Mouse (Mus musculus): ENCODE measurements around the gene Gm29776.

The Gm29776 gene

DNA sequence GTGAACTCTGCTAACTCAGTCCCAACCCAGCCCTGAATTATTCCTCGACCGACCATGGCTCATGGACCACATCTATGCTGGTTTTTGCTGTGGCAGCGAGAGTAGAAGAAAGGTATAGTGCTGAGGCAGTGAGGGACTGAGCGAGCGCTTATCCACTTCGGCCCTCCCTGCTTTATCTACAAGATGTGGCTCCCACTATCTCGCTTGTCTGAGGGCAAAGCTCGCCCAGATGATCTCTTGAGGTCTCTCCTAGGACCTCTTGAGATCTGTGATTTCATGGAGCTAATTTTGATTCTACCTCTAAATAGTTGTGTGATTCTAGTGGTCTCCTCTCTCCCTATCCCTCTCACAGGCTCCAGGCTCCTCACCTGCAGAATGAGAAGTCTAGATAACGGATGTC lies 10.4 kb upstream of the Gm29776 start:
- no peak for DNase-seq (ENCODE audit: low spot score)

DNA sequence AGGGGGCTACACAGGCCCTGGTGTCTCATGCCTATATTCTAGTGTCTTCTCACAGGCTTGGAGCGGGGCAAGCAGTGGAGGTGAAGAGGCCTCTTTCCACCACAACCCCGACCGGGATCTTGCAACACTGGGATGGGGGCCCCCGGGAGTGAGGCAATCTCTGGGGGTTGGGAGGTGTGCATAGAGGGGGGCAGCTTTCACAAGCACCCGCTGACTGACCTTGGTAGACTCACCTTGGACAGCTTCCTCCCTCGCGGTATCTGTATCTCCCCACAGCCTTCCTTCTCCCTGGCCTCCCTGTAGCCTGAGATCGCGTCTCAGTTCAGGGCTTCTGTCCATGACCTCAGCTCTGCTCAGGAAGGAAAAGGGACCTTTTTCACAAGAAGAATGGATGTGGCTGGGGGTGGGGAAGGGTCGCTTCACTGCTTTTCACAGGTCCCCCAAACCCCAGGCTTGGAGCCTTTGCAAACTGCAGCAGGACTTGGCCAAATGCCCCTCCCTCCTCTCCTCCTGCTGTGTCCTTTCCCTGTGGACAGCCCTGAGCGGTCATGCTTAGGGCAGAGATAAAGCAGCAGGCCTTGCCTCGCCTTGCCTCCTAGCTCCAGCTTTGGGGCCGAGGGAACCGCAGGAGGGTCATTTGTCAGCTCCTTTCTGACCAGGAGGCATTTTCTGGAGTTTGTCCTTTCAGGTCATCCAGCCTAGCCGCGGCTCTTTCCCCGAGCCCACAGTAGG lies 8.1 kb upstream of the Gm29776 start:
- DNase-seq (ENCODE audit: low spot score), result no peak

DNA sequence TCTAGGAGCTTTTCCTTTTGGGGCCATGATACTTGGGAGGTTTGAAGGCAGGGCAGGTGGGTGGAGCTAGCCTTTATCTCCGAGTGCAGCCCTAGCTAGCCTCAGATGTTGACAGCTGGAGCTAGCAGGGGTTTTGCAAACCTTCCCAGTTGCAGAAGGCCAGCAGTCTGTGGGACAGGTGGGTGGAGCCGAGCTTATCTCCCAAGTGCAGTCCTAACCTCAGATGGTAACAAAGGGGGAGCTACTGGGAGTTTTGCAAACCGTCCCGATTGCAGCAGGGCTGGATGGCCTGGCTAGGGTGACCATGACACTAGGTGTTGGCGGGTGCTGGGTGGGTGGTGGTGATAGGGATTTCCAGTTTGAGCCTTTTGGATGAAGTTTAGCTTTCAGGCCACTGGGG lies 7.2 kb upstream of the Gm29776 start:
- DNase-seq (ENCODE audit: low spot score), result no peak

DNA sequence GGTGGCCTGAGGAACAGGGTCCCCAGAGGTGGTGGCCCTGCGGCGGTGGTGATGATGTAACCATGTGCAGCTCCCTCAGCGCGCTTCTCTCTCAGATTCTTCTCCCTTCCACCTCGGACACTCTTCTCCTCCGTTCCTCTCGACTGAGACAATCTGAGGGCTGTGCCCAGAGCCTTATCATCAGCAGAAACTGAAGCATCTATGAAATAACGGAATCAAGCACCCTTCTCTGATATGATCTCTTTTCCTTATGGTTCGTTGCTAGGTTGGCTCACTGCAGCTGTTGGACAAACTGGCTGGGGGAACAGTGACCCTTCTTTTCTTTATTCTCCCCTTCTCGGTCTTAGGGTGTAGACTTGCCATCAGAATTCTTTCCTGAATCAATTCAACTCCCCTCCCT lies 4.6 kb upstream of the Gm29776 start:
- DNase-seq (ENCODE audit: low spot score), result no peak

DNA sequence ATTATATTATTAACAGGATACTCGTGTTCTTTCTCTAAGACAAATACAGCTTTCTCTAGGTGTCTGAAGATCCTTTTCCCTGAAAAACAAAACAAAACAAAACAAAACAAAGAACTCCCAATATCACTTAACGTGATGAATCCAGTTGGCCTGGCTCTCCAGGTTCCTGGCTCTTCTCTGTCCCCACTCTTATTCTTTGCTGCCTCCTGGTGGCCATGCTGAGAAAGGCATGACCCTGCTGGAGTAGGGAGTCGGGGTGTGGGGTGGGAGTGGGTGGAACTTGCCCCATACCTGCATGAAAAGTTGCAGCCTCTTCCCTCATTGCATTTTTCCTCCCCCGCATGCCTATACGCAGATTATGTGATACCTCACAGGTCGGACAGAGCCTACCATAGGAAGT lies 2.7 kb upstream of the Gm29776 start:
- DNase-seq (ENCODE audit: low spot score), result peak; percentile 48

DNA sequence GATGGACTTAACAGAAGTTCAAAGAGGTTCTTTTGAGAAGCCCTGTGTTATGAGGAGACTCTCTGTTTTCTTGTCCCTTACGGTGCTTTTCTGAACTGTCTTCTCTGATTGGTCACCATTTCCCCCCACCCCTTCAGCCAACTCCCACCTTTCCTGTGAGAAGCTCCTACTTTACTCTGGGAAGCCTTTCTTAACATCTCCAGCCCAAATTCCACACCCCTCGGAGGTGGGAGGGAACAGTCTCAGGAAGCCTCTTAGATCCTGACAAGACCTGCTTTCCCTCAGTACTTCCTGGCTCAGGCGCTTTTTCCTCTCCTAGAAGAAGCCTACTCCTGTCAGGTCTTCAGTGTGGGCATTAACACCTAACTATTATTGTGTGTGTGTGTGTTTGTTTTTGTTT lies 953 bp upstream of the Gm29776 start:
- no peak for DNase-seq (ENCODE audit: low spot score)

DNA sequence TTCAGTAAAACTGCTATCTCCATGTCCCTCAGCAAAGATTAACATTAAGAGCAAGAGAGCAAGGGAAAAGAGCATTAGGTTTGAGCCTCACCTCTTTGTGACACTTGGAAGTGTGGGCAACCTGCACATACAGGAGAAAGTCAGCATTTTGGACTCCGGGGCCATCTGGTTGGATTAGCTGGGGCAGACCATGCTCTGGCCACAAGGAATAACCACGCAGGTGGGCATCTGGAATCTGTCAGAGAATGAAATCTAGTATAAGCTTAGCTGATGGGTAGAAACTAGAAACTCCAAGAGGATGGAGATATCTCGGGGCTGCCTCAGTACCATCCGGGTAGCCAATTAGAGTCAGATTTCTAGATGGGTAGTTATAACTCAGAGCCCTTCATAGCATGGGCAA lies 1.9 kb downstream of the Gm29776 start:
- no peak for DNase-seq (ENCODE audit: low spot score)

DNA sequence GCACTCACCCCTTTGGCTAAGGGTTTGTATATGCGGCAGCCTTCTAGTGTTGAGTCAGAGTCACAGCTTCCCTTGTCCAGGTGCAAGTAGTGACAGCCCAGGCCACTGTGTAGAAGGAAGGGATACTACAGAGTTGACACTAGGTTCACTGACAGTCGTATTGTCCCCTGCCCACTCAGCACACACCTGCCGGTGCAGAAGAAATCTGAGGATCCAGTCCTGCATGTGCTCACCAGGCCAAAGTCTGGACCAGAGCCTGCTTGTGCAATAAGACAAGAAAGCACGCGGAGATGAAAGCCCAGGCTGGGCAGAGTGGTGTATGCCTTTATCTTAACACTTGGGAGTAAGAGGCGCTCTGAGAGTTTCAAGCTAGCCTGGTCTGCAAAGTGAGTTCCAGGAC lies 3.6 kb downstream of the Gm29776 start:
- DNase-seq (ENCODE audit: low spot score), result no peak

DNA sequence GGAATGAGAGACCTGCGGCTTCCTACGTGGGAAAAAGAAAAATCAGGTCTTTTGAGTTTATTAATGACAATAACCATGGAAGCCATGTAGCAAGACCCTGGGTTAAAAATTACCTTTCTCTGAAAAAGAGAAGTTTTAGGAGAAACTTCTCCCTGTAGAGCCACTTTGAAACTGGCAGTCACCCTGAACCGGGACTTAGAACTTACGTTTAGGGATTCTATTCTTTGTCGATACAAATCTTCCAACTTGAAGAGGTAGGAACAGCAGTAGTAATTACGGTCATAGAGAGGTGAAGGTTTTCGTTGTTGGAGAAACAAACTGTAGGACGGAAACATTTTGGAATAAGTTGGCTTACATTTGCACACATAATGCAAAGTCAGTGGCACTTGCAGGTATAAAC lies 11.4 kb downstream of the Gm29776 start:
- DNase-seq (ENCODE audit: low spot score), result no peak

DNA sequence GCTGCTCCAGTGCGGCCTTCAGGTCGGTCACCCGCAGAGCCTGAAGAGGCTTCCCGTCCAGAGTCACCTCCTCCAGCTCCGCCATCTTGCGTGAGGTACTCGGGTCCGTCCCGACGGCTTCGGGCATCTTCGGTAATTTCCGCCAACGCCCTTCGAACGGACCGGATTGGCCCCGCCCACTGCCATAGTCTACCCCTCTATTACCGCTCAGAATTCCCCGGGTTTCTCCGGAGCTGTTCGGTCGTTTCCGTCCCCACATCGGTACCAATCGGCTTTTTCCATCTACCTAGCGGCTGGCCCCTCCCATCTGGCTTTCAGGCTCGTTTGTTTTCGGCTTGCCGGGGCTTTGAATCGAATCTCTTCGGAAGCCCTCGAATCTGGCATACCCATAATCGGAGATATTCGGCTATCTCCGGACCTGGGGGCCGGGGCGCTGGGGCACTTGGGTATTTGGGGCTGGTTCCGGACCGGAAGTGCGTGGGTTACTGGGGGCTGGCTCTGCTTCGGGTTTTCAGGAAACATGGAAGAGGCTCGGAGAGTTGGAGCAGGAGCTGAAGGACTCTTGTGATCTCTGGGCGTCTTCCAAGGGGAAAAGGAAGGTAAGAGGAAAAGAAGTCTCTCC lies 12.0 kb downstream of the Gm29776 start, which contains the start of gene Acin1:
TSS of gene Acin1 (minus strand) at position 410 of the 622 bp plus-strand sequence.
- peak; percentile 100 for DNase-seq (ENCODE audit: low spot score)

DNA sequence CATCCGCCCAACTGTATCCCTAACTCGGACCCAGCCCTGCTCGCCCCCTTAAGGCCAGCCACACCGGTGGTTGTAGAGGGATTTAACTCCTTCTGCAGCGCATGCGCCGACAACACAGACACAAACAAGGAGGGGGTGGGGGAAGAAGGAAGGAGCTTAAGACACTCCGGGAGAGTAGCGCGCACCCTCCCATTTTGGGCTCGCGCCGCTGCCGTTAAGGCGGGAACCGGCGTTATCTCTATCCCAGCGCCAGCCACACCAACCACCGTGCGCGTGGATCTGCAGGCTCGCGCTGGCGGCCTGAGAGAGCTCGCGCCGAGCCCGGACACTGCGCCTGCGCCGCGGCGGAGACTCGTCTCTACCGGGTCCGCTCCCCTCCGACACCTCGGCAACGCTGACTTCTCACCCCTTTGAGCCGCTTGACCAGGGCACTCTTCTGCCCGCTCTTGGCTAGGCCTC lies 12.5 kb downstream of the Gm29776 start, which contains the start of gene 1700123O20Rik:
TSS of gene 1700123O20Rik (plus strand) at position 154 of the 459 bp plus-strand sequence.
- no peak for DNase-seq (ENCODE audit: low spot score)

DNA sequence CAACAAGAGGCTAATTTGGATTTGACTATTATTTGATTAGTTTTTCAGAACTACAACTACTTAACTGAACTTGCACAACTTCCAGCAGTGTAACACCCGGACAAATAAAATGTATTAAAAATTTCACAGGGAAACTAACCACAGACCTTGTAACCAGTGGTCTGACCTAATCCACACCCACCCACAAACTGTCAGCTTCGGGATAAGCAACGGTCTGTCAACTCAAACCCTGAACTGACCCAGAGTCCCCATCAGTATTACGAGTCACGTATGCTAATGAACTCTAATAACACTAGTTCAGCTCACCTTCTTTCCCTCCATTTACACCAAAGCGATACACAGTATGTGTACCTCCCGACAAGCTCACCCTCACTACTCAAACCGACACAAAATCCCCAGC lies 13.2 kb downstream of the Gm29776 start:
- no peak for DNase-seq (ENCODE audit: low spot score)

DNA sequence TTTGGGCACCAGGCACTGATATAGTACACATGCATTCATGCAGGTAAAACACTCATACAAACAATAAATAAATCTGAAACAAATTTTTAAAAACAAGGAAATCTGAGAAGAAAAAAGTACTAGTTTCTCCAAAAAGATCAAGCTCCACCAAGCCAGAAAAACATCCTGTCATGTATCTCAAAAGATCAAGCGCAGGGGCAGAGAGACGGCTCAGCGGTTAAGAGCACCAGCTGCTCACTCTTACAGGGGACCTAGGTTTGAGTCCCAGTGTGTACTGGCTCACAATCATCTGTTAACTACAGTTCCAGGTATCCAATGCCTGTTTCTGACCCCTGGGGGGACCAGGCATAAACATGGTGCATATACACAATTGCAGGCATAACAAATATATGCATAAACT lies 16.2 kb downstream of the Gm29776 start:
- no peak for DNase-seq (ENCODE audit: low spot score)

DNA sequence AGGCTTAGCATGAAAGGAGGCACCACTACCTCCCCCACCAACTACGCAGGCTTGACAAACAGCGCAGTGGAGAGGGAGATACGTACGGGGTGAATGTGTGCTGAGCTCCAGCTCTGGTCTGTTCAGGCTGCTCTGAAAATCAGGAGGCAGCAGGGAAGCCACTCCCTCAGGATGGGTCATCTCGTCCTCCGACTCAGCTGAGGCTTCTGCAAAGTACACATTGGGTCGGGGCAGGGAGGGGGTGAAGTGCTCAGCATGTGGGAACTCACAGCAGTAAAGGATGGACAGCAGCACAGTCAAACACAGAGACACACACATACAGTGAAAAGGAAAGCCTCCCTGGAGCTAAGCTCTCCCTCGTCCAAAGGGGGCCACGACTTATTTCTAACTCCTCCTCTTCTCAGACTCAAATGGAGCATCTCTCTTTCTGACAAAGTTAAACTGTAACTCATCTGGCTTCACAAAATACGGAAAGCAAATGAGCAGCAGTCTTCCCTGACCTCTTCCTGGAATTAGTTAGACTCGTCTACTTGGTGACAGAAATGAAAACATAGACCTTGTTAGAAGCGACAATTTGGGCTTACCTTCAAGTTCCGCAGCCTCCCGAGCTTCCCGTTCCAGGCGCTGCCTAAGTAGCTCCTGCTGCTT lies 19.9 kb downstream of the Gm29776 start:
- DNase-seq (ENCODE audit: low spot score), result no peak

DNA sequence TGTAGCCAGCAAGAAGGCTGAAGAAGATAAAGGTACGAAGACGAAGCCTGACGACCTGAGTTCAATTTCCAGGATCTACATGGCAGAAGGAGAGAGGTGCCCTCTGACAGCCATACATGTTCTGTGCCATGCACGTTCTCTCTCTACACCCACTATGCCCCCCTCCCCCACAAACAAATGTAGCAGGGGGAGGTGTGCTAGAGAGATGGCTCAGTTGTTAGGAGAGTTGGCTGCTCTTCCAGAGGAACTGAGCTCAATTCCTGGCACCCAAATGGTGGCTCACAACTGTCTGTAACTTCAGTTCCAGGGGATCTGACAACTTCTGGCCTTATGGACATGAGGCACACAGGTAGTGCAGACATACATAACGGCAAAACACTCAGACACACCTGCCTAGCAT lies 22.3 kb downstream of the Gm29776 start:
- no peak for DNase-seq (ENCODE audit: low spot score)

DNA sequence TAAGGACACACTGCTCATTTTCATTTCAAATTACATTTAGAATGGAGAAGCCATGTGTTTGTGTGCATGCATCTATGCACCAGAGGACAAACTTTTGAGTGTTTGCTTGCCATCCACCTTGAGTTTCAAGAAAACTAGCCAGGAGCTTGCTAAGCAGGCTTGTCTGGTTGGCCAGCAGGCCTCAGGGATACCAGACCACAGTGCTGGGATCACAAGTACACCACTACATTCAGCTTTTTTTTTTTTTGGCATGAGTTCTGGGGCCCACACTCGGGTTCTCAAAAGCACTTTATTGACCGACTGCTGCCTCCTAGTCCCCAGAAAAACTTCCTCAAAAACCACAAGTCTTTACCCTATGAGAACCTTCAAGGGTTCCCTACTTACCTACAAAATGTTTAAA lies 24.3 kb downstream of the Gm29776 start:
- no peak for DNase-seq (ENCODE audit: low spot score)

DNA sequence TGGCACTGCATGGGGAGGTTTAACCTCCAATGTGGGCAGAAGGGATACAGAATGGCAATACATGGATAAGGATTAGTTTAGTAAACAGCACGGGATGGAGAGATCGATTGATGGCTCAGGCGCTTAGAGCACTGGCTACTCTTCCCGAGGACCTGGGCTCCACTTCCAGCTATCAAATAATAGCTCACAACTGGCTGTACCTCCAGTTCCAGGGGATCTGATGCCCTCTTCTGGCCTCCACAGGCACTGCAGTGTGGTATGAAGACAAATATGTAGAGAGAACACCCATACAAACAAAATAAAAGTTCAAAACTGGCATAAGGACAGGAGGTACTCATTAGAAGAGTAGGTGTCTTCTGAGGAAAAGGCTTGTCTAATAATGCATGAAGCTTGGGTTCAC lies 29.3 kb downstream of the Gm29776 start:
- DNase-seq (ENCODE audit: low spot score), result no peak

DNA sequence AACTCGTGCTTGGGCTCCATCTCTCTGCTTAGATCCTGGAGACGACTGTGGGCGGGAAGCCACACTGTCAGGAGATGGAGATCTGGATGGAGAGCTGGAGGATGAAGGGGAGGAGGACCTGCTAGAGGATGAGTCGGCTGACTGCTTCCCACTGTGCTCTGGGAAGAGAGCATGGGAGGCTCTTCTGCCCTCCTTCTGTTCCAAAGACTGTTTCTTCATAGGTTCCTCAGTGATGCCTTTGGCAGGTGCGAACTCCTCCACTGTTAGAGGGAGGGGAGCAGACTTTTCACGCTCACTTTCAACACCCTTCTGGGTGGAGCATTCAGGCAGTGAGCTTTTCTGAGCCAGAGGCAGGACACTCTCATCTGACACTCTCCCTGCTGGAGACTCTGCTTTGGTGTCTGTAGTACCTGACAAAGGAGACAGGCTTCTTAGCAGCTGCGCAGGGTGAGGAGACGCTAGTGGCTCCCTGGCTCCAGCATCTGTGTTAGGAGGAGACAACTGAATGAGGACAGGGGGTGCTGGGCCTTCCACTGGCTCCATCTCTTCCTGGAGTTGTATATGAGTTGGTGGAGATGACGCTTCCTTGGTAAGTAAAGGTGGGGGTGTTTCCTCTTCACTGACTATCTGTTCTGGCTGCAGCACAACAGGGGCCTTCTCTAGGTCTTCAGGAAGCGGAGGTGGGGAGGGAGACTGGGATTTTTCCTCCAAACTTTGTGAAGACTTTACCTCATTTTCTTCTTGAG lies 34.0 kb downstream of the Gm29776 start:
- DNase-seq (ENCODE audit: low spot score), result no peak

DNA sequence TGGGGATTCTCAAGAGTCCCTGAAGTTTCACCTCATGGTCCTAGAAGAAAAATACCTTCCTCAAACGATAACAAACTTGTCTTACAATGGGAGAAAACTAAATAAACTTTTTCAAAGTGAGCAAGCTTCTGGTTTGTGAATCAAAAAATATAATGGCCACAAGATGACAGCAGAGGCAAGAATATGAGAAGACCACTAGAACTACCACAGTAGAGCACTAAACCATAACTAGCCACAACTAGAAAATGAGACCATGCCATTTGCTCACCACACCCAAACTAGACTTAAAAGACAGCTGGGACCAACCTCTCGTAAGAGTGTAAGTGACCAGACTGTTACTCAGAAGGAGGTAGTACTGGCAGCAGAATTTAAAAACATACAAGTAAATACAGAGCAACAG lies 38.6 kb downstream of the Gm29776 start:
- no peak for DNase-seq (ENCODE audit: low spot score)

DNA sequence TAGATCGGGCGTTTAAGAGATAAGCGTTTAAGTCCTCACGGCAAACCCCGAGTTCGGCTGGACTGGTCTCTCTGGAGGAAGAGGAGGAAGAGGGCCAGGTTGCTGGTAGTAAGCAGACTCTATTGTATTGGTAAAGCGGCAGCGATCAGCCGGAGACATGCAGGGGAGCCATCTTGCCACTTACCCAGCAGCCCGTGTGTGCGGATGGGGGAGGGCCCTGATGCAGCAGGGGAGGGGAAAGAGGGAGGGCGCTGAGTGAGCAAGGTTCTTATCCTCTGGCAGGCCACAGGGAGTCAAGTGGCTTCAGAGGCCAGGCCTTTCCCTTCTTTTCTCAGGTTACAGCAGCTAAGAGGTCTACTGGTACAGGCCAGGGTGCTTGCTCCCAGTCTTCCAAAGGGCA lies 45.1 kb downstream of the Gm29776 start:
- no peak for DNase-seq (ENCODE audit: low spot score)

DNA sequence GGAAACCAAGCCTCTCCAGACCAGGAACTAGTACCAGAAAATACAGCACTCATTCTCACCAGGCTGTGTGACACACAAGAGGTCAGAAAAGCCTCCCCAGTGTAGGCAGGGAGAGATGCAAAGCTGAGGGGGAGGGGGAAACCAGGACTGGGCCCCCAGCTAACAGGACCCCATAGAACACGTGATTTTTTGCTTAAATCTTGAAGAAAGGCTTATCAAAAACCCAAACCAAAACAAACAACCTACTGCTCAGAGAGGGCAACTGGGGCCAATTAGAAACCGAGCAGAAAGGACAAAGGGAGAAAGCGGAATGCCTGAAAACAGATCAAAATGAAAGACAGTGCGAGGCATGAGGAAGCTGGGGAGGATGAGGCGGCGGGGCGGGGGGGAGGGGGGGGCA lies 45.8 kb downstream of the Gm29776 start:
- no peak for DNase-seq (ENCODE audit: low spot score)

DNA sequence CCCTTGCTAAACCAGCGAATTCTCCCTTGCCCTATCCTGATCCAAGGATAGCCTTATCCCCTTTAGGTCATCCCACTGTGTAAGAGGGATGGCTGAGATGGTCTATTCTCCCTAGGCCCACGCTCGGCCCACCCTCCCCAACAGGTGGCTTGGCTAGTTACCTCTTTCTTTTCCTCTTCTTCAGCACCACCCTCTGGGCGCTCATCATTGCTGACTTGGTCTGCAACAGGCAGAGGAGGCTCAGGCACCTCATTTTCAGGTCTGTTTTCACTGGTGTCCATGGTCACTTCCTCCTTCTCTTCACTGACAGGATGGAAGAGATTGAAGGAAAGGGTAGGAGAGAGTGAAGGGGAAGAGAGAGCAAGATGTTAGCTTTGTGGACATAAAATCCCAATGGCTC lies 47.1 kb downstream of the Gm29776 start:
- no peak for DNase-seq (ENCODE audit: low spot score)

Measured in urinary bladder, postnatal 10 days (tissue).